Mouse (Mus musculus): ENCODE measurements around the gene Ggt1. TPM values are rescaled to one million over a fixed set of nuclear protein-coding genes. Genes with fewer than 3 reads are reported as not detected.
A peak's percentile ranks its signal among the peaks of the same experiment; 100 is the strongest.

Ggt1 gene
- polyA plus RNA-seq, 1 experiment from 2014 or later = 1.1 TPM

DNA sequence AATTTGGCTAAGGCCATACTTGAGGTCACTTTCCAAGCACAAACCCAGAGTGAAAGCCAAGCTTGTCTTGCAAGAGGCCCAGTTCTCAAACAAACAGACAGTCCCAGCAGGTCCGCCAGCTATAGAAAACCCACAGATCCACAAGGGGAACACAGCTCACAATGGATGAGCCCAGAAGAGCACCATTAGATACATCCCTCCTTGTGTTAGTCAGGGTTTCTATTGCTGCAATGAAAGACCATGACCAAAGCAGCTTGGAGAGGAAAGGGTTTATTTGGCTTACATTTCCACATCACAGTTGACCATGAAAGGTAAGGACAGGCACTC, 25.1 kb downstream of the Ggt1 start:
- 83% methylated on average over 1 of the region's 1 CpGs for WGBS
- no peak overlapping the region for H3K27ac ChIP-seq

DNA sequence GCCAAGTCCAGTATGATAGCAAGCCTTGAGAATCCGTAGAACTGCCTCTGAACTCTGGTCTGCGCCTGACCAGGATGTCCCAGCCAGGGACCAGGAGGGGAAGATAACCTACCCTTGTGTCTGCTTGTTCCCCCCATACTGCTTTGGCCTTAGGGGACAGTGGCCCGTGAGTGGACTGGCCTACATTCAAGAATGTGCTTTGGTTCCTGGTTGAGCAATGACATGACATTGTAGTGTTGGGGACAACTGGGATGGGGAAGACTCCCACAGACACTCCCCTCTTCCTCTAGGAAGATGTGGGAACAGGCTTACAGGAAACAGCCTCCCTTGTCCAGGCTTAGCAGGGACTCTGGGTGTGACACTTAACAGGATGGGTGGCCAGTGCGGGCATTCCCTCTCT, 26.4 kb downstream of the Ggt1 start:
- Histone ChIP-seq H3K4me1 (peaks cover 10% of the 10 kb centered on the region), H3K36me3 (ENCODE audit: poor library complexity, severe bottlenecking) (no peaks in the 10 kb centered on the region), H3K9ac (no peak overlapping the region), H3K4me3 (no peak overlapping the region), H3K4me2 (no peak overlapping the region), H3K9me3 (replicated peaks) (no peaks in the 10 kb centered on the region), H3K27ac (no peak overlapping the region), H3K27me3 (peaks cover 11% of the 10 kb centered on the region)
- 86% methylated on average over 4 of the region's 4 CpGs for WGBS
- ATAC-seq = no peak

More for the DNA sequence above, 25.1 kb downstream of the Ggt1 start:
- peaks cover 10% of the 10 kb centered on the region for H3K4me1 ChIP-seq
- H3K9ac ChIP-seq = no peak overlapping the region
- no peak overlapping the region for H3K4me2 ChIP-seq
- no peaks in the 10 kb centered on the region for H3K9me3 ChIP-seq (replicated peaks)
- peaks cover 11% of the 10 kb centered on the region for H3K27me3 ChIP-seq
- no peak for ATAC-seq
- H3K36me3 ChIP-seq (ENCODE audit: poor library complexity, severe bottlenecking) = no peaks in the 10 kb centered on the region
- no peak overlapping the region for H3K4me3 ChIP-seq

DNA sequence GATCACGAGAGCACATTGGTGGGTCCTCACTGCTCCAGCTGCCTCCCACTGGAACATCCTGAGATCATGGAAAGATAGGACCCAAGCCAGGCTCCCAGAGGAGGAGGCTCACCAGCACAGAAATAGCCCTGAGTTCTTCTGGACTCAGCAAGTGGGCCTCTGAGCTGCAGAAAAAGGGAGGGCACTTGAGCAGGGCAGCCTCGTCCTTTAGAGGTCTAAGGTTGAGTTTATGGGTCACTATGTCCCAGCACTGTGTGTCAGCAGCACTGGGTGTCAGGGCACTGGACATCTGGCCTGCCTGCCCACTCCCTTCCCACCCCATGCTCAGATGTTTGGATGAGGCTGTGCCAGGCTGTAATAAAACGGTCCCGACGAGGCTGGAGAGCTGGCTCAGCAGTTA, 26.9 kb downstream of the Ggt1 start:
- Histone ChIP-seq H3K9me3 (replicated peaks) (no peaks in the 10 kb centered on the region), H3K4me1 (peaks cover 10% of the 10 kb centered on the region), H3K9ac (no peak overlapping the region), H3K4me3 (no peak overlapping the region), H3K36me3 (ENCODE audit: poor library complexity, severe bottlenecking) (no peaks in the 10 kb centered on the region), H3K4me2 (no peak overlapping the region), H3K27me3 (peaks cover 11% of the 10 kb centered on the region), H3K27ac (no peak overlapping the region)
- no peak for ATAC-seq
- 76% methylated on average over 5 of the region's 5 CpGs for WGBS

DNA sequence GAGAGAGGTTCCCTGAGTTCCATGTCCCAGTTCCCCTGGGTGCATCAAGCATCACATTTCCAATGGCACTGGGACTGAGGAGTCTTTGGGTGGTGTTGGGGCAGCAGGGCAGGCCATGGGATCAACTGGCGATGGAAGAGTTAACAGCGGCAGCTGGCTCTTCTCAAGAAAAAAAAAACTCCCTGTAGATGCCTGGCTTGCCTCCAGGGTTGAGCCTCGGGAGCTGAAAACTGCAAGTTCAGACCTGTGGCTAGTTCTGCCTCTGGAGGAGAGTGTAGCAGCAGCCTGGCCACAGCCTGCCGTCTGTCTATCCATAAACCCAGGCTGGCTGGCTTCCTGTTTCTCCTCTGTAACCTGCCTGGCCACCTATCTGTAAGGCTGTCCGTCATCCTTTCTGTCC, 27.7 kb downstream of the Ggt1 start, which contains the start of gene Ggt5:
TSS of gene Ggt5 (plus strand) at position 212 of the 400 bp plus-strand sequence.
- Histone ChIP-seq H3K4me1 (peaks cover 10% of the 10 kb centered on the region), H3K4me2 (no peak within 1 kb of the TSS), H3K4me3 (no peak within 1 kb of the TSS), H3K27ac (peak within 1 kb of the TSS; percentile 21; the same call in 1 of the 2 replicates), H3K9ac (0 out of 2 replicates have a peak within 1 kb of the TSS, but pooled peaks have one; percentile 5), H3K36me3 (ENCODE audit: poor library complexity, severe bottlenecking) (no peaks in the 10 kb centered on the region), H3K9me3 (replicated peaks) (no peaks in the 10 kb centered on the region), H3K27me3 (peaks cover 11% of the 10 kb centered on the region; the same call in 1 of the 2 replicates)
- WGBS = 38% methylated on average over 5 of the region's 5 CpGs
- ATAC-seq = no peak

DNA sequence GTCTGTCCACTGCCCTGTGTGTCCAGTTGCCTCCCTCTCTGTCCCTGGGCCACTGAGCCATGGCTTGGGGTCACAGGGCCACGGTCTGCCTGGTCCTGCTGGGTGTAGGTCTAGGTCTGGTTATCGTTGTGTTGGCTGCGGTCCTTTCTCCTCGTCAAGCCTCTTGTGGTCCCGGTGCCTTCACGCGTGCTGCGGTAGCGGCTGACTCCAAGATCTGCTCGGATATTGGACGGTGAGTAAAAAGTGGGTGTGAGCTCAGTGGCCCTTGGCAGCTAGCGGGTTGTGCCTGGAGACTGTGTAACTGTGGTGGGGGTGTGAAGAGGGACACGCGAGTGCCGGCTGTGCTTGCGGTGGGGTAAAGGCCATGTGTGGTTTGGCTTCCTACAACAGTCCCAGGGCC, 28.2 kb downstream of the Ggt1 start:
- Histone ChIP-seq H3K4me3 (no peak overlapping the region), H3K27ac (peak overlapping the region; percentile 21; the same call in 1 of the 2 replicates), H3K9me3 (replicated peaks) (no peaks in the 10 kb centered on the region), H3K36me3 (ENCODE audit: poor library complexity, severe bottlenecking) (no peaks in the 10 kb centered on the region), H3K27me3 (peaks cover 7% of the 10 kb centered on the region; the same call in 1 of the 2 replicates), H3K4me1 (peaks cover 10% of the 10 kb centered on the region), H3K4me2 (no peak overlapping the region), H3K9ac (0 out of 2 replicates have a peak overlapping the region, but pooled peaks have one; percentile 5)
- ATAC-seq = no peak
- 91% methylated on average over 16 of the region's 16 CpGs for WGBS

GRCm38 (mm10) chr10:75591211-75591894, 29.9 kb downstream of the Ggt1 start:
- no peaks in the 10 kb centered on the region for H3K9me3 ChIP-seq (replicated peaks)
- ATAC-seq = no peak
- H3K4me2 ChIP-seq = no peak overlapping the region
- H3K4me1 ChIP-seq = peaks cover 9% of the 10 kb centered on the region
- no peak overlapping the region for H3K9ac ChIP-seq
- H3K36me3 ChIP-seq (ENCODE audit: poor library complexity, severe bottlenecking) = no peaks in the 10 kb centered on the region
- 80% methylated on average over 12 of the region's 12 CpGs for WGBS
- no peak overlapping the region for H3K4me3 ChIP-seq
- no peak overlapping the region for H3K27ac ChIP-seq
- no peaks in the 10 kb centered on the region for H3K27me3 ChIP-seq

DNA sequence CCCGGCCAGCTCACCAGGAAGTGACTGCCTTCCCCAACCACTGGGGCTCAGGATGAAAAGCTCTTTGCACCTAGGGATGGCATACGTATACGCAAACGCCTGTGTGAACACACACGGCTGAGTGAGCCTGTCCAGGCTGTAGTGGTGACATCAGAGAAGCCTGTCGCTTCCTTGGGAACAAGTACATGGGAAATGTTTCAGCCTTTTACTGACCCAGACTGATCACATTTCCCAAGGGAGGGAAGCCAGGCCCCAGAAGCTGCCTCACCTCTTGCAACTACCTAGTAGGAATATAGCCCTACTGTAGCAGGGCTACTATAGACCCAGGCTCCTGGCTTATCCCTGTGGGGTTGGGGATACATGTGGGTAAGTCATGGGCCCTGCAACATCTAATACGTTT, 31.2 kb downstream of the Ggt1 start:
- WGBS = 82% methylated on average over 7 of the region's 7 CpGs
- Histone ChIP-seq H3K9me3 (replicated peaks) (peaks cover 4% of the 10 kb centered on the region; the same call in 1 of the 2 replicates), H3K4me1 (peaks cover 8% of the 10 kb centered on the region), H3K9ac (no peak overlapping the region), H3K36me3 (ENCODE audit: poor library complexity, severe bottlenecking) (no peaks in the 10 kb centered on the region), H3K27ac (no peak overlapping the region), H3K4me2 (no peak overlapping the region), H3K4me3 (no peak overlapping the region), H3K27me3 (no peaks in the 10 kb centered on the region)
- ATAC-seq = no peak

GRCm38 (mm10) chr10:75595981-75596380, 34.6 kb downstream of the Ggt1 start:
- Histone ChIP-seq H3K36me3 (ENCODE audit: poor library complexity, severe bottlenecking) (no peaks in the 10 kb centered on the region), H3K9ac (no peak overlapping the region), H3K27me3 (no peaks in the 10 kb centered on the region), H3K9me3 (replicated peaks) (peaks cover 4% of the 10 kb centered on the region; the same call in 1 of the 2 replicates), H3K4me2 (no peak overlapping the region), H3K4me3 (no peak overlapping the region), H3K27ac (no peak overlapping the region), H3K4me1 (no peaks in the 10 kb centered on the region)
- ATAC-seq = no peak
- 86% methylated on average over 8 of the region's 8 CpGs for WGBS

DNA sequence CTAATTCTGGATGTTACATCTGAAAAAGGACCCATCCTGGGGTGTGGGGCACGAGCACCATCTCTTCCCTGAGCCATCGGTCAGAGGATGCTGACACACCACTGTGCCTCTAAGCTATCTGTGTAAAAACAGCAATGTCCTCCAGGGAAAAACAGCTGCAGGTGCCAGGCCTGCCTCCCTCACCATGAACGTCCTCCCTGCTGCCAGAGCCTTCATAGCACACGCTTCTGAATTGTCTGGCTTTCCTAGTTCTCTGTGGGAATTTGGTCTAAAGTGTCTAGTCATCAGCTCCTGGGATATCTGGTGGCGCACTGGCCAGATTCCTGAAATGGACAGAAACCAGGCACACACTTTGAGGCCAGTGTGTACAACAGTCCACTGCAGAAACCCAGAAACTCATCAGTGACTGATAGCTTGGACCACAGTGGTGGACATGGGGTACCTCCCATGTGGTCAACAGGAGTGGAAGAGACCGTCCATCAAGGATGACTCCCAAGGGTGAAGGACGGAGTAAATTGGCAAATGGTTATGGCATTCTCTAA, 38.9 kb downstream of the Ggt1 start:
- ATAC-seq = no peak
- H3K27me3 ChIP-seq = no peaks in the 10 kb centered on the region
- 84% methylated on average over 7 of the region's 7 CpGs for WGBS

DNA sequence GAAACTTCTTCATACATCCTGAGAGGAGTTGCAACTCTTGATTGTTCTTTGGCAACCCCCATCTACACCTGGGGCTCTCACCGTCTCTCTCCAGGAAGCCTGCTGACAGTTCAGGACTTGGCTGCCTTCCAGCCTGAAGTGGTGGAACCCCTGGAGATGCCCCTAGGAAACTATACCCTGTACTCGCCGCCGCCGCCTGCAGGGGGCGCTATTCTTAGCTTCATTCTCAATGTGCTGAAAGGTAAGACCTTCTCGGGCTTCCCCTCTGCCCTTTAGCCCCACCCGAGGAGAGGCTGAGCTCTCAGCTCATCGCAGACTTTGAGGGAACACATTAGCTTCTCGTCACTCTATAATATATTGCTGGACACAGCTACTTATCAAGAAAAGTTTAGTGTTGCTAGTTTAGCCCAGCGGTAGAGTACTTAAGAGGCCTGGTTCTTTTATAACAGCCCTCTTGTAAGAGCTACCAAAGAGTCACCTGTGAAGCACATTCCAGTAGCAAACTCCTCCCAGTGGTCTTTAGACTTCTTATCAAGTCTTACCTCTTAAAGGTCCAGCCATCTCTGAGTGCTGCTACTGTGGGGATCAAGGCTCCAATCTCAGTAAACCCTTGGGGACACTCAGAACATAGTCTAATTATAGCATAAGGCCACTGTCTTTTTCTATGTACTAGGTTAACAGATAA, 43.9 kb downstream of the Ggt1 start:
- no peaks in the 10 kb centered on the region for H3K9me3 ChIP-seq (replicated peaks)
- H3K9ac ChIP-seq = no peak overlapping the region
- H3K27me3 ChIP-seq = no peaks in the 10 kb centered on the region
- no peak overlapping the region for H3K4me3 ChIP-seq
- ATAC-seq = no peak
- H3K4me2 ChIP-seq = no peak overlapping the region
- no peaks in the 10 kb centered on the region for H3K4me1 ChIP-seq
- H3K36me3 ChIP-seq (ENCODE audit: poor library complexity, severe bottlenecking) = no peaks in the 10 kb centered on the region
- 48% methylated on average over 11 of the region's 11 CpGs for WGBS
- H3K27ac ChIP-seq = no peak overlapping the region

More for the DNA sequence above, 38.9 kb downstream of the Ggt1 start:
- Histone ChIP-seq H3K4me3 (no peak overlapping the region), H3K36me3 (ENCODE audit: poor library complexity, severe bottlenecking) (no peaks in the 10 kb centered on the region), H3K9me3 (replicated peaks) (peaks cover 4% of the 10 kb centered on the region; the same call in 1 of the 2 replicates), H3K27ac (no peak overlapping the region), H3K4me1 (no peaks in the 10 kb centered on the region), H3K9ac (no peak overlapping the region), H3K4me2 (no peak overlapping the region)

DNA sequence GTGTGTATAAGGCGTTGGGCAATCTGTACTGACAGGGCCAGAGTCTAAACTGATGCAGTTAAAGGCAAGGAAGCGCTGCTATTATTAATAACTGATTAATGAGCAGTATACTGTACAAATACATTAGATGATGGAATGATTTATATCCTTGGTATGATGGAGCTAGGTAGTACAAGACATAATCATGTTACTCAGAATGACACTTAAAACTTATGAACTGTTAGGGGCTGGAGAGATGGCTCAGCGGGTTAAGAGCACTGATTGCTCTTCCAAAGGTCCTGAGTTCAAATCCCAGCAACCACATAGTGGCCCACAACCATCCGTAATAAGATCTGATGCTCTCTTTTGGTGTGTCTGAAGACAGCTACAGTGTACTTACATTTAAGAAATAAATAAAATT, 45.8 kb downstream of the Ggt1 start:
- Histone ChIP-seq H3K9me3 (replicated peaks) (no peaks in the 10 kb centered on the region), H3K36me3 (ENCODE audit: poor library complexity, severe bottlenecking) (no peaks in the 10 kb centered on the region), H3K4me1 (no peaks in the 10 kb centered on the region), H3K27ac (no peak overlapping the region), H3K9ac (no peak overlapping the region), H3K4me3 (no peak overlapping the region), H3K27me3 (no peaks in the 10 kb centered on the region), H3K4me2 (no peak overlapping the region)
- ATAC-seq = no peak
- WGBS = 92% methylated on average over 4 of the region's 4 CpGs

DNA sequence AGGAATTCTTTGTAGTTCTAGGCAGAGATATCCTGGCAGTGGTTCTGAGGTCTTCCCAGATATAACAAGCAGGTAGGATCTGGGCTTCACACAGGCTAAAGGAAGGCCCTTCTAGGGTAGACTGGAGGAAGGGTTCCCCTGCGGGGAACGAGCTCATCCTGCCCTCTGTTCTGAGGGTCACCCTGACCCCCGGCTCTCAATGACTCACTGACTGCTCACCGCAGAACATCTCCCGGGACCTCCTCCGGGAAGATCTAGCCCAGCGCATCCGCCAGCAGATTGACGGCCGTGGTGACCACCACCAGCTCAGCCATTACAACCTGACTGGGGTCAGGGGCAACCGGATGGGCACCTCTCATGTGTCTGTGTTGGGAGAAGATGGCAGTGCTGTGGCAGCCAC, 47.6 kb downstream of the Ggt1 start:
- H3K9ac ChIP-seq = no peak overlapping the region
- WGBS = 93% methylated on average over 11 of the region's 11 CpGs
- H3K4me1 ChIP-seq = no peaks in the 10 kb centered on the region
- no peak overlapping the region for H3K4me2 ChIP-seq
- ATAC-seq = no peak
- no peaks in the 10 kb centered on the region for H3K27me3 ChIP-seq
- H3K36me3 ChIP-seq (ENCODE audit: poor library complexity, severe bottlenecking) = no peaks in the 10 kb centered on the region
- no peak overlapping the region for H3K27ac ChIP-seq
- no peak overlapping the region for H3K4me3 ChIP-seq
- H3K9me3 ChIP-seq (replicated peaks) = no peaks in the 10 kb centered on the region

Data from forebrain, embryonic 13.5 days (tissue).